Mouse (Mus musculus): Measurements from ENCODE around the gene Srarp. TPM values are rescaled to one million over a fixed set of nuclear protein-coding genes. Genes with fewer than 3 reads are reported as not detected.

Gene Srarp
- not detected in 2 replicates for polyA plus RNA-seq (2016; fragmentation: Nextera tagmentation; extraction: Ambion mirVana)

DNA sequence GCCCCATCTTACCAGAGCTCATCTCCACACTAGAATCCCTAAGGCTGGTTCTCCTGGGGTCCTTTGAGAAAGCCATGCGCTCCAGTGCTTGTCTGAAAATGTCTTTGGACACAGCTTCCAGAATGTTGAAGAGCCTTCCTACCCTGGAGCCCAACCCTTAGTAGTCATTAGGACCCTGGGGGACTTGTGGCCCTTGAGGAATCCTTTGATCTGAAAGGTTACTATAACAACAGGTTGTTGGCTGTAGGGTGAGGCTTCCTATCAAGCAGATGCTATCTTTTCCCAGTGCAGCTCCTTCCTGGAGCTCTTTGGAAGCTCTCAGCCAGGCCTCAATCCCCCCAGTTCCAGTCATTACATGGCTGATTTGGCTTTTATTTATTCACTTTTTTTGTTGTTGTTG lies at the start of gene Srarp:
Gene Srarp (minus strand): TSS at position 132 of the 400 bp plus-strand sequence.
- WGBS, result 79% methylated on average over 1 of the region's 1 CpGs
- H3K27ac ChIP-seq, result no peak within 1 kb of the TSS
- no peaks in the 10 kb centered on the region for H3K9me3 ChIP-seq
- no peaks in the 10 kb centered on the region for H3K36me3 ChIP-seq
- peaks cover 3% of the 10 kb centered on the region; the same call in 1 of the 2 replicates for H3K4me1 ChIP-seq
- H3K27me3 ChIP-seq (ENCODE audit: insufficient read depth, poor library complexity, severe bottlenecking), result peaks cover 11% of the 10 kb centered on the region; the same call in 1 of the 2 replicates
- H3K4me3 ChIP-seq, result no peak within 1 kb of the TSS
- no peak for DNase-seq (ENCODE audit: low spot score)

DNA sequence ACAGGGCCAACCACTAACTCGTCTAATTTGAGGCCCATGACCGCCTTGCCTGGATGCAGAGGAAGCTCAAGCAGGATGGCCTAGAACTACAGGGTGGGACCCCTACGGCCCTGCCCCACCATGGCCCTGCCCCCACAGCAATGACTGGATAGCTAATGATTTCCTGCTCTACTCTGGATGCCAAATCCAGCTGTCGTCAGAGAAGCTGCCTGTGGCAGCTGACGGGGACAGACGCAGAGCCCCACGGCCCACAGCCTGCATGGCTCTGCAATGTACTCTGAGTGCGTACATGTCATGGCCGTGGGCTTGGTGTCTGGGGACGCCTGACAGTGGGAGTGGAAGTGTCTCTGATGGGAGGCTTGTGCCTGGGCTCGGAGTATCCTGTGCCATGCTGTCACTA lies 48.2 kb upstream of the Srarp start:
- H3K9me3 ChIP-seq, result no peaks in the 10 kb centered on the region
- H3K4me1 ChIP-seq, result 0 out of 2 replicates have a peak, but pooled peaks cover 4% of the 10 kb centered on the region
- H3K27ac ChIP-seq, result no peak overlapping the region
- H3K4me3 ChIP-seq, result no peak overlapping the region
- H3K27me3 ChIP-seq (ENCODE audit: insufficient read depth, poor library complexity, severe bottlenecking), result no peaks in the 10 kb centered on the region
- DNase-seq (ENCODE audit: low spot score), result no peak
- peaks cover 94% of the 10 kb centered on the region for H3K36me3 ChIP-seq
- 72% methylated on average over 11 of the region's 11 CpGs for WGBS

DNA sequence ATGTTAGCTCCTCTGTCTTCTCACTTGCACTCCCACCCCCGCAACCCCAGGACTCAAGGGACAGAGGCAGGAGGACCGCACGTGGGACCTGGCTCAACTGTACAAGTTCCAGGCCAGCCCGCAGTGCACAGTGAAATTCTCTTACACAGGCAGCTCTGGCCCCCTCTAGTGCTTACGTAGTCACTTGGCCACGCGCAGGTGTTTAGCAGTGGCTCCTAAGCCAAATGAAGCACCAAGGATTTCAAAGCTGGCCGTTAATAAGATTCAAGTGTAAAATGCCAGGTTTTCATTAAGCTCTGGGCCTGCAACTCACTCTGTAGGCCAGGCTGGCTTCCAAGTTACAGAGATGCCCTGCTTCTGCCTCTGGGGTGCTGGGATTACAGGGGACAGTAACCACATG lies 43.5 kb upstream of the Srarp start:
- peaks cover 95% of the 10 kb centered on the region for H3K36me3 ChIP-seq
- H3K4me3 ChIP-seq, result no peak overlapping the region
- 0 out of 2 replicates have a peak, but pooled peaks cover 10% of the 10 kb centered on the region for H3K4me1 ChIP-seq
- H3K27ac ChIP-seq, result no peak overlapping the region
- no peaks in the 10 kb centered on the region for H3K27me3 ChIP-seq (ENCODE audit: insufficient read depth, poor library complexity, severe bottlenecking)
- no peak for DNase-seq (ENCODE audit: low spot score)
- H3K9me3 ChIP-seq, result no peaks in the 10 kb centered on the region
- WGBS, result 93% methylated on average over 8 of the region's 8 CpGs

DNA sequence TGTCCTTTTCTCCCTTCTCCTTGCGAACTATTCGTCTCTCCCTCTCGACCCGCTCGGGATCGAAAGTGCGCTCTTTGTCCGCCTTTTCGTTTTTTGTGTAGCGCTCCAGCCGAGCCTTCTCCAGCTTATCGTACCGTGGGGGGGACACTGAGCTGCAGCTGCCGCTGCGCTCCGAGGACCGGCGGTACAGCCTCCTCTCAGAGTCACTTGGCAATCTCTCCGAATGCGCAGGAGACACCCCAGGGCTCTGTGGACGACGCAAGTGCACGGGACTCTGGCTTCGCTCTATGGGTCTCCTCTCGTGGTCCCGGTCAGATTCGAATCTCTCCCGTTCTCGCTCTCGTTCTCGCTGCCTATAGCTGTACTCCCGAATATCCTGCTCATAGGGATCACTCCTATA lies 42.9 kb upstream of the Srarp start:
- H3K9me3 ChIP-seq, result no peaks in the 10 kb centered on the region
- peaks cover 96% of the 10 kb centered on the region for H3K36me3 ChIP-seq
- 94% methylated on average over 32 of the region's 32 CpGs for WGBS
- DNase-seq (ENCODE audit: low spot score), result no peak
- 0 out of 2 replicates have a peak, but pooled peaks cover 11% of the 10 kb centered on the region for H3K4me1 ChIP-seq
- H3K4me3 ChIP-seq, result no peak overlapping the region
- H3K27ac ChIP-seq, result no peak overlapping the region
- H3K27me3 ChIP-seq (ENCODE audit: insufficient read depth, poor library complexity, severe bottlenecking), result no peaks in the 10 kb centered on the region

DNA sequence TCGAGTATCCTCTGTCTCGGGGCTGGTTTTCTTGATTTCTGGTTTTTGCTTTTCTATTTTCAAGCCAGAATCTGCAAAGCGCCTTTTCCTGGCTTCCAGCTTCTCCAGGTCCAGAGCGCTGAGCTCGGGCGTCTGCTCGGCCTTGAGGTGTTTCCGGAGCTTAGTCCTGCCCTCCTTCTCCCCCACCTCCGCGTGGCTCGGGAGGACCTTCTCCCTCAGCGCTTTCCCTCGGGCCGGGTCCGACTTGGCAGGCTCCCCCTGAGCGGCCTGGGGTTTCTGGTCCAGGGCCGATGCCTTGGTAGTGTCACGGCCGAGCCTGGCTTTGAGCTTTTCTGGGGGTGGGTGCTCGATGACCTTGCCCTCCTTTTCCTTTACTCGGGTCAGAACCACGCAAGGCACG lies 42.3 kb upstream of the Srarp start:
- no peaks in the 10 kb centered on the region for H3K9me3 ChIP-seq
- no peak for DNase-seq (ENCODE audit: low spot score)
- peaks cover 97% of the 10 kb centered on the region for H3K36me3 ChIP-seq
- WGBS, result 88% methylated on average over 23 of the region's 23 CpGs
- no peak overlapping the region for H3K4me3 ChIP-seq
- H3K27ac ChIP-seq, result no peak overlapping the region
- H3K4me1 ChIP-seq, result 0 out of 2 replicates have a peak, but pooled peaks cover 11% of the 10 kb centered on the region
- no peaks in the 10 kb centered on the region for H3K27me3 ChIP-seq (ENCODE audit: insufficient read depth, poor library complexity, severe bottlenecking)

DNA sequence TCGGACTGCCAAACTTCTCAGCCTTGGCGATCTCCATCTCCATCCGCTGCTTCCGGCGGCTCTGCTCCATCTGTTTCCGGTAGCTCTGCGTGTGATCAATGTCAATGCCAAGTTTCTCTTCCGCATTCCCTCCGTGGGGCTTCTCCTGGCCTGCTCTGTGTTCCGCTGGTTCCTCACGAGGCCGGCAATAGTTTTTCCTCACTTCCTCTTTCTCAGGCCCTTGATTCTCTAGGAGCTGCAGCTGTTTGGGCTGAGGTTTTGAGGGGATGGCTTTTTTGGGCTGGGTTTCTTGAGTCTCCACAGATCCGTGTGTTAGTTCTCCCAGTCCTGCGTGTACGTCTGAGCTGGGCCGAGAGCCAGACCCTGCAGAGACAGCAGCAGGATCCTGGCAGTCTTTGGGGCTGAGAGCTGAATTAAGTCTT lies 41.8 kb upstream of the Srarp start:
- Histone ChIP-seq H3K27me3 (ENCODE audit: insufficient read depth, poor library complexity, severe bottlenecking) (no peaks in the 10 kb centered on the region), H3K4me3 (no peak overlapping the region), H3K4me1 (0 out of 2 replicates have a peak, but pooled peaks cover 11% of the 10 kb centered on the region), H3K9me3 (no peaks in the 10 kb centered on the region), H3K27ac (no peak overlapping the region), H3K36me3 (peaks cover 97% of the 10 kb centered on the region)
- DNase-seq (ENCODE audit: low spot score), result no peak
- WGBS, result 92% methylated on average over 16 of the region's 16 CpGs

DNA sequence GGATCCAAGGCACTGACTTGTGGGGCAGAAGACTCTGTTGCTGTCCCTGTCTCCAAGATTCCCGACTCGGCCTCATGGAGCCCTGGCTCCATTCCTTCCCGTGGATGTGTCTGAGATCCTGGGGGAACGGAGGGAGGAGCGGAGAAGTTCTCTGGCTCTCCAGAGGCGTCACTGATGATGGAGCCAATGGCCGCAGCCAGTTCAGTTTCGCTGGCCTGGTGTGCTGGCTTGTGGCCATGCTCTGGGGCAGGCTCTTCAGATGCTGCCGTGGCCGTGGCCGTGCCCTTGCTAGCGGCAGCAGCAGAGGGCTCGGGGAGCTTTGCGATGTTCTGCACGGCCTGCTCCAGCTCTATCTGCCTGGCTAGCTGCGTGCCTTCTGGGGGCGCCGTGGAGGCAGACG lies 38.5 kb upstream of the Srarp start:
- 88% methylated on average over 19 of the region's 19 CpGs for WGBS
- peaks cover 100% of the 10 kb centered on the region for H3K36me3 ChIP-seq

DNA sequence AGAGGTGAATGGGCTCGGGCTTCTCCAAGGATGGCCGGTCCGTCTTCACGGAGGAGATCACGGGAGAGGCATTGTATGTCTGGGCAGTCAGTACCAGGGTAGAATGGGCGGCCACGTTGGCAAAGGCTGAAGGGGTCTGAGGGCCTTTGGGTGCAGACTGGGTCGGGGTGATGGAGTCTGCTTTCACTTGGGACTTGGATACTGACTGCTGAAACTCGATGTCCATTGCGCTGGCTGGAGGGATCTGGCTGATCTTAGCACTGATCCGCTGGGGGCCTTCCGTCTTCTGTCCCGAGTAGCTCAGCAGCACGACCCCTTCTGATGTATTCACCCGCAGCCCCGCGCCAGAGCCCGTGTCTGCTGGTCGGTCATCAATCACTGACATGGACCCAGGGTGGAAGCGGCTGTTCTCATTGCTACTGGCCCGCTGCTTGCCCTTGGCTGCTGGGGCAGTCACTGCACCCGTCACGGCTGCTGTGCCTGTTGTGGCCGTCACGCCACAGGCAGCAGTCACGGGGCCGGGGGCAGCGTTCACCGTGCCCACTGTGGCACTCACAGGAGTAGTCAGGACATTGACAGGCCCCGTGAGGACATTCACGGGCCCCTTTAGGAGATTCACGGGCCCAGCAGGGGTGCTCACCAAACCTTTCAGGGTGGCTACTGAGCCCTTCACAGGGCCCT lies 36.9 kb upstream of the Srarp start:
- H3K27me3 ChIP-seq (ENCODE audit: insufficient read depth, poor library complexity, severe bottlenecking), result no peaks in the 10 kb centered on the region
- H3K27ac ChIP-seq, result no peak overlapping the region
- no peak for DNase-seq (ENCODE audit: low spot score)
- 90% methylated on average over 32 of the region's 32 CpGs for WGBS
- peaks cover 98% of the 10 kb centered on the region for H3K36me3 ChIP-seq
- 0 out of 2 replicates have a peak, but pooled peaks cover 13% of the 10 kb centered on the region for H3K4me1 ChIP-seq
- no peak overlapping the region for H3K4me3 ChIP-seq
- peaks cover 4% of the 10 kb centered on the region for H3K9me3 ChIP-seq

More for the DNA sequence above, 38.5 kb upstream of the Srarp start:
- 0 out of 2 replicates have a peak overlapping the region, but pooled peaks have one; percentile 52 for H3K27ac ChIP-seq
- DNase-seq (ENCODE audit: low spot score), result no peak
- H3K9me3 ChIP-seq, result peaks cover 4% of the 10 kb centered on the region
- H3K4me1 ChIP-seq, result 0 out of 2 replicates have a peak, but pooled peaks cover 11% of the 10 kb centered on the region
- H3K4me3 ChIP-seq, result no peak overlapping the region
- H3K27me3 ChIP-seq (ENCODE audit: insufficient read depth, poor library complexity, severe bottlenecking), result no peaks in the 10 kb centered on the region

DNA sequence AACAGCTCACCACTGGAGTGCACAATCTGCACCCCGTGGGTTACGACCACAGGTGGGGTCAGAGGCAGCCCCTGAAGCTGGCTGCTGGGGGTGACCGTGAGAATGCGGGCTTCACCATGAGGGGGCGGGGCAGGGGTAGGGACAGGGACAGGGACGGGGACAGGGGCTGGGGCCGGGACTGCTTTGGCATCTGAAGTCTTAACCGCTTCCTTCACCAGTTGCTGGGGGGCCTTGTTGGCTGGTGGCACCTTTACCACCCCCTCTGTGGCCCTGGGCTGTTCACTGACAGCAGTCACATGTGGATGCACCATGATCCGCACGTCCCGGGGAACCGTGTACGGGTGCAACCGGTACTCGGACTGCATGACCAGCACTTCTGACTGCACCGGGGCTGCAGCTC lies 35.6 kb upstream of the Srarp start:
- Histone ChIP-seq H3K4me3 (no peak overlapping the region), H3K9me3 (peaks cover 4% of the 10 kb centered on the region), H3K4me1 (0 out of 2 replicates have a peak, but pooled peaks cover 13% of the 10 kb centered on the region), H3K36me3 (peaks cover 98% of the 10 kb centered on the region), H3K27me3 (ENCODE audit: insufficient read depth, poor library complexity, severe bottlenecking) (no peaks in the 10 kb centered on the region), H3K27ac (no peak overlapping the region)
- no peak for DNase-seq (ENCODE audit: low spot score)
- WGBS, result 94% methylated on average over 16 of the region's 16 CpGs

DNA sequence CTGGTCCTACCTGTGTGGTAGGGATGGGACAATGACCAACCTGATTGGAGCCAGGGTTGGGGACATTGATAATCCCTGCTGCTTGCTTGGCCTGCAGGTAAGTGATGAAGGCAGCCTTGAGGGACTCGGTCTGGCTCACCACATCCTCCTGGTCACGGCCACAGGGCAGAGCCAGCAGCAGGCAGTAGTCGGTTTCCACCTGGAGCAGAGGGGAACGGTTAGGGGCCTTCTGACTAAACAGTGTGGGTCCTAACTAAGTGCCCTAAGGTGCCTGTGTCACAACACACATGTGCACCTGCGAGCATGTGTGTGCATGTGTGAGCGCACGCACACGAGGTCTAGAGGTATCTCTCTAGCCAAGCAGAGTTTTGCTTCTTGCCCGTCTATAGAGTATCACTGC lies 33.4 kb upstream of the Srarp start:
- H3K4me1 ChIP-seq, result 0 out of 2 replicates have a peak, but pooled peaks cover 7% of the 10 kb centered on the region
- H3K27ac ChIP-seq, result no peak overlapping the region
- H3K27me3 ChIP-seq (ENCODE audit: insufficient read depth, poor library complexity, severe bottlenecking), result no peaks in the 10 kb centered on the region
- H3K4me3 ChIP-seq, result no peak overlapping the region
- peaks cover 4% of the 10 kb centered on the region for H3K9me3 ChIP-seq
- H3K36me3 ChIP-seq, result peaks cover 98% of the 10 kb centered on the region
- WGBS, result 91% methylated on average over 9 of the region's 9 CpGs
- DNase-seq (ENCODE audit: low spot score), result no peak

DNA sequence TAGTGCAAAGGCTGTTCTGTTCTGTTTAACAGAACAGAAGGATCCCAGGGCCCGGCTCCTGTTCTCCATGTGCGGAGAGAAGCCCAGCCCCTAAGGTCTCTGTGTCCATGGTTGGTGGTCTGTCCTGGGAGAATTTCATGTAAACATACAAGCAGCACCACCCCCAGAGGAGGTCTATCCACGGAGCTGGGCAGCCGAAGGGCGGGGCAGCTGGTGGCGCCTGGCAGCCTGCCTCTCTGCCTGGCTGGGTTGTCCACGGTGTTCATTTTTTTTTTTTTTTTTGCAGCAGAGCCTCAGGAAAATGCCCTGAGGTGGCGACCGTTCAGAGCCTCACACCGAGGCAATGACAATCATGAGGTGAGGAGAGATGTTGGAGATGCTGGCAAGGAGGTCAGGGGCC lies 32.7 kb upstream of the Srarp start:
- 72% methylated on average over 10 of the region's 10 CpGs for WGBS
- Histone ChIP-seq H3K4me3 (no peak overlapping the region), H3K9me3 (peaks cover 4% of the 10 kb centered on the region), H3K27me3 (ENCODE audit: insufficient read depth, poor library complexity, severe bottlenecking) (no peaks in the 10 kb centered on the region), H3K36me3 (peaks cover 98% of the 10 kb centered on the region), H3K27ac (no peak overlapping the region), H3K4me1 (0 out of 2 replicates have a peak, but pooled peaks cover 5% of the 10 kb centered on the region)
- DNase-seq (ENCODE audit: low spot score), result no peak

DNA sequence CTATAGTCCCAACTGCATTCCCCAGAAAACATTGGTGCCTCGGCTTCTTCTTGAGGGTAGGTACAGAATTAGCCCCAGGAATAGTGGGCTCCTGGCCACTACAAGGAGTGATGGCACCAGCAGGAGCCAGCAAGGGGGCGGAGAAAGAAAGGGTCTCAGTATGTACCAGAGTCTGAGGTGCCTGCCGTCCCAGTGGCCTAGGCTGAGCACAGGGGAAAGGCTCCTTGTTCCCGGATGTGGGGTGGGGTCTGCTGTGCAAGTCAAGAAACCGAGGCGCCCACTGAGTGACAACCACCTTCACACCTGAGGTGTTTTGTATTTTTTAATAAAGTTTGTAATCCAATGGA lies 31.6 kb upstream of the Srarp start:
- H3K27me3 ChIP-seq (ENCODE audit: insufficient read depth, poor library complexity, severe bottlenecking), result no peaks in the 10 kb centered on the region
- no peak for DNase-seq (ENCODE audit: low spot score)
- H3K9me3 ChIP-seq, result peaks cover 4% of the 10 kb centered on the region
- peaks cover 98% of the 10 kb centered on the region for H3K36me3 ChIP-seq
- H3K27ac ChIP-seq, result no peak overlapping the region
- 81% methylated on average over 6 of the region's 6 CpGs for whole genome bisulfite sequencing
- peaks cover 14% of the 10 kb centered on the region; the same call in 1 of the 2 replicates for H3K4me1 ChIP-seq
- no peak overlapping the region for H3K4me3 ChIP-seq

DNA sequence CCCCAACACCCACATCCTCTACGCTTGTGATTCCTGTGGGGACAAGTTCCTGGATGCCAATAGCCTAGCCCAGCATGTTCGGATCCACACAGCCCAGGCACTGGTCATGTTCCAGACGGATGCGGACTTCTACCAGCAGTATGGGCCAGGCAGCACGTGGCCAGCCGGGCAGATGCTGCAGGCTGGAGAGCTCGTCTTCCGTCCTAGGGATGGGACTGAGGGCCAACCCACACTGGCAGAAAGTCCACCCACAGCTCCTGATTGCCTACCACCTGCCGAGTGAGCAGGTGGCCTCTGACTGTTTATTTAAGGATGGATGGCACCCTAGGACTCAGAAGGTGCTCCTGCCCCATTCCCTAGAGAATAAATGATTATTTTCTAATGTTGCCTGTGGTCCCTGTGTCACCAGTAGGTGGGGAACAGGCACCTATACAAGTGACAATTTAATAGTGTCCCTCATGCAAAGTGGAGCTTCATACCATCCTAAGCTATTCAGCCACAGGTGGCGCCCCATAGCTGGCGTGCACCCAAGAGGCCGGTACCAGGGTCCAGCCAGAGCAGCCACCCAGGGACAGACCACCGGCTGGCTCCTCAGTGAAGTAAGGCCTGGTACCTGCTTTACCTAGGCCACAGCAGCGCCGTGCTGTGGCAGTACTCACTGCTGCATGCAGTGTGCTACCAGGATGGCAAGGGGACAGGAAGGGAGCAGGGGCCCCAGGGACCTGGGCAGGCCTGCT lies 31.1 kb upstream of the Srarp start:
- no peak for DNase-seq (ENCODE audit: low spot score)
- Histone ChIP-seq H3K9me3 (peaks cover 4% of the 10 kb centered on the region), H3K27ac (no peak overlapping the region), H3K36me3 (peaks cover 98% of the 10 kb centered on the region), H3K4me1 (peaks cover 14% of the 10 kb centered on the region; the same call in 1 of the 2 replicates), H3K27me3 (ENCODE audit: insufficient read depth, poor library complexity, severe bottlenecking) (no peaks in the 10 kb centered on the region), H3K4me3 (no peak overlapping the region)
- WGBS, result 86% methylated on average over 15 of the region's 15 CpGs
